Mouse (Mus musculus) brain, embryonic 14.5 days (tissue): ENCODE measurements around the gene Tnfrsf13c. TPM values are rescaled to one million over a fixed set of nuclear protein-coding genes. Genes with fewer than 3 reads are reported as not detected.

Source experiments
- DNase-seq: peaks from one replicate; pipeline ENCODE4 v3.0.0-alpha.2; 2011; ENCODE audit warnings: low read depth
- CTCF ChIP-seq: fragments of 200-500 bp; IDR thresholded peaks from 2 replicates; pipeline ENCODE4 v1.5.1; 2012; ENCODE audit warnings: inconsistent platforms, mild to moderate bottlenecking, moderate library complexity, borderline replicate concordance; ENCODE audit not compliant: insufficient read depth, insufficient read length; ENCODE audit errors: extremely low read depth
- POLR2A ChIP-seq: fragments of 200-500 bp; IDR thresholded peaks from 2 replicates; pipeline ENCODE4 v1.6.1; 2012; ENCODE audit warnings: mild to moderate bottlenecking, inconsistent platforms, borderline replicate concordance; ENCODE audit not compliant: poor library complexity, insufficient read depth, insufficient read length, severe bottlenecking; ENCODE audit errors: extremely low read depth
- polyA plus RNA-seq: library from polyadenylated mRNA; depleted of rRNA; stranded (reverse); fragments of >200 nt; gene quantifications from 2 replicates; pipeline ENCODE4 v1.2.3, GENCODE M21; 2012

The Tnfrsf13c gene
- polyA plus RNA-seq, 1 experiment, result 0.30 TPM

GRCm38 (mm10) chr15:82210801-82211200, 13.4 kb downstream of the Tnfrsf13c start:
- no peak for TF ChIP-seq POLR2A
- no peak for TF ChIP-seq CTCF
- DNase-seq, result no peak

GRCm38 (mm10) chr15:82209295-82210050, 14.7 kb downstream of the Tnfrsf13c start:
- no peak for TF ChIP-seq POLR2A
- no peak for TF ChIP-seq CTCF

GRCm38 (mm10) chr15:82208307-82208706, 15.9 kb downstream of the Tnfrsf13c start:
- TF ChIP-seq CTCF (no peak), POLR2A (no peak)
- DNase-seq, result no peak

More at GRCm38 (mm10) chr15:82209295-82210050, 14.7 kb downstream of the Tnfrsf13c start:
- DNase-seq, result no peak

GRCm38 (mm10) chr15:82207504-82208219, 16.5 kb downstream of the Tnfrsf13c start:
- DNase-seq, result no peak
- no peak for TF ChIP-seq CTCF
- TF ChIP-seq POLR2A, result no peak

- no peak for DNase-seq
- TF ChIP-seq CTCF (no peak), POLR2A (no peak)
These were observed 17.1 kb downstream of the Tnfrsf13c start for GRCm38 (mm10) chr15:82207105-82207459.

GRCm38 (mm10) chr15:82206365-82207104, 17.6 kb downstream of the Tnfrsf13c start:
- TF ChIP-seq CTCF (no peak), POLR2A (no peak)
- peak; percentile 87 for DNase-seq

- no peak for TF ChIP-seq POLR2A
- no peak for TF ChIP-seq CTCF
- DNase-seq, result no peak
These were observed 19.3 kb downstream of the Tnfrsf13c start for GRCm38 (mm10) chr15:82204680-82205371.

GRCm38 (mm10) chr15:82203611-82204351, 20.4 kb downstream of the Tnfrsf13c start:
- no peak for DNase-seq
- TF ChIP-seq POLR2A (no peak), CTCF (no peak)

GRCm38 (mm10) chr15:82203090-82203489, 21.1 kb downstream of the Tnfrsf13c start:
- no peak for DNase-seq
- TF ChIP-seq POLR2A (no peak), CTCF (no peak)

- DNase-seq, result no peak
- no peak for TF ChIP-seq CTCF
- no peak for TF ChIP-seq POLR2A
These were observed 22.1 kb downstream of the Tnfrsf13c start for GRCm38 (mm10) chr15:82202086-82202485.
